ENCODE assay signal across 9 mouse cellular contexts in genomic region chr11:67514401-67514800, GRCm38 (mm10). TPM values are rescaled to one million over a fixed set of nuclear protein-coding genes. Genes with fewer than 3 reads are reported as not detected.
DNase-seq lines count a peak whose midpoint lies in the region; ATAC-seq and TF ChIP-seq lines count a peak whose summit lies in the region.
"Had no signal": no experiment of that assay in that cellular context is flagged by ENCODE, and none has a peak within 500 bp of the region (broad histone marks: within the 10 kb centered on the region; RNA-seq: fewer than 3 reads in every experiment).

No protein-coding gene starts in this region.

- no peak overlapping the region for H3K4me2 ChIP-seq in kidney, postnatal 0 days (ENCODE audit: low read length)

- 84% methylated on average over 8 of the region's 8 CpGs for WGBS in kidney, adult 2 months
- 86% methylated on average over 8 of the region's 8 CpGs for WGBS in kidney, postnatal 0 days

- H3K27me3 ChIP-seq in kidney, adult 2 months (replicated peaks; ENCODE audit: control insufficient read depth, insufficient read depth, low read length): no peaks in the 10 kb centered on the region
- H3K27me3 ChIP-seq in kidney, postnatal 0 days (ENCODE audit: insufficient read depth, low read length): no peaks in the 10 kb centered on the region

- peak; percentile 50 for TF ChIP-seq CTCF in kidney, adult 2 months (conservative IDR thresholded peaks at IDR 0.05; ENCODE audit: insufficient read depth, insufficient read length, low read depth, low read length)
- peak; percentile 58; the same call in 1 of the 2 replicates for TF ChIP-seq CTCF in kidney, postnatal 0 days (IDR thresholded peaks at IDR 0.05; ENCODE audit: low read depth)

- H3K9me3 ChIP-seq in kidney, postnatal 0 days (replicated peaks; ENCODE audit: low read length): no peaks in the 10 kb centered on the region

- H3K9ac ChIP-seq in kidney, postnatal 0 days (ENCODE audit: low read depth, low read length): no peak overlapping the region

- intact Hi-C loops in left cerebral cortex, postnatal 36 days (cut with DNase I): no loop called here

- H3K36me3 ChIP-seq in kidney, adult 2 months (ENCODE audit: control insufficient read depth, insufficient read depth, low read length): no peaks in the 10 kb centered on the region
- H3K36me3 ChIP-seq in kidney, postnatal 0 days (ENCODE audit: insufficient read depth, low read length): no peaks in the 10 kb centered on the region

- peaks cover 5% of the 10 kb centered on the region for H3K4me1 ChIP-seq in kidney, adult 2 months (ENCODE audit: control insufficient read depth, insufficient read depth, low read length)
- H3K4me1 ChIP-seq in kidney, postnatal 0 days (replicated peaks; ENCODE audit: insufficient read depth, low read length): peaks cover 12% of the 10 kb centered on the region; the same call in 1 of the 2 replicates

- H3K4me3 ChIP-seq in kidney, adult 2 months (ENCODE audit: insufficient read depth, low read depth, low read length): no peak overlapping the region
- H3K4me3 ChIP-seq in kidney, postnatal 0 days (replicated peaks; ENCODE audit: low read depth, low read length): no peak overlapping the region

- H3K27ac ChIP-seq in kidney, adult 2 months (ENCODE audit: insufficient read depth, low read depth, low read length): peak overlapping the region; percentile 27
- peak overlapping the region; percentile 80; the same call in 1 of the 2 replicates for H3K27ac ChIP-seq in kidney, postnatal 0 days

- ATAC-seq in kidney, postnatal 0 days (replicated peaks; ENCODE audit: low FRiP score, low read depth): no peak

- no peak for TF ChIP-seq POLR2A in kidney, adult 2 months (IDR thresholded peaks at IDR 0.05; ENCODE audit: low read depth, low read length)

- DNase-seq in kidney, adult 2 months: peak; percentile 34
- no peak for DNase-seq in kidney, adult 11 months
- DNase-seq in 3T3-L1 (ENCODE audit: low read depth, low spot score): peak; percentile 66
- peak; percentile 14 to 21 for DNase-seq in B cell, adult 2 months
- DNase-seq in kidney, postnatal 0 days (ENCODE audit: low spot score): peak; percentile 44
- DNase-seq in thymus, postnatal 36 days: no peak
- DNase-seq in left cerebral cortex, postnatal 36 days (ENCODE audit: low spot score in 2 of 2): no peak
- DNase-seq: heart, postnatal 36 days; thymus, postnatal 25 days had no signal

RNA-seq across cellular contexts. Expression of gene Gas7, which starts 59.2 kb away (rescaled TPM):
- 3.6 and 3.8 TPM in 2 replicates for polyA plus RNA-seq in kidney, adult 2 months (2012; rRNA removed)
- 10.2 and 10.5 TPM in 2 replicates for polyA plus RNA-seq in kidney, postnatal 0 days (2015; fragmentation: Nextera tagmentation; extraction: Ambion mirVana)
- 100 to 1,000 TPM; 563 to 580 TPM for total RNA-seq in left cerebral cortex, postnatal 36 days (2021)

Comparison
In these comparisons a context has a peak if more than half of its experiments do, and no peak if none do; other contexts are left out.
1. DNase-seq: peak in kidney, adult 2 months (single experiment), 3T3-L1 (single experiment), B cell, adult 2 months (2 of 2) and kidney, postnatal 0 days (single experiment); none in kidney, adult 11 months (single experiment), thymus, postnatal 36 days (0 of 2) and left cerebral cortex, postnatal 36 days (0 of 2).